Mouse (Mus musculus) CH12.LX (cell line): Measurements from ENCODE around the gene Asphd1. TPM values are rescaled to one million over a fixed set of nuclear protein-coding genes. Genes with fewer than 3 reads are reported as not detected.

Experiments
- DNase-seq: peaks from one replicate; pipeline ENCODE4 v3.0.0-alpha.2; 2013; ENCODE audit errors: extremely low read depth
- H3K27ac ChIP-seq: 2 replicates; pipeline ENCODE4 v1.5.1; 2012; ENCODE audit warnings: low read depth, mild to moderate bottlenecking, control low read depth, moderate library complexity; ENCODE audit not compliant: insufficient read depth
- H3K27me3 ChIP-seq: replicated peaks from 2 replicates; pipeline ENCODE3; 2012; ENCODE audit warnings: inconsistent platforms
- H3K36me3 ChIP-seq, 2 experiments: replicated peaks in 1 of 2; 2 replicates each; pipeline versions ENCODE3 to v1.6.1; 2012; ENCODE audit warnings: inconsistent platforms in 1 of 2, low read length in 1 of 2, mild to moderate bottlenecking in 1 of 2, mixed read lengths in 1 of 2, moderate library complexity in 1 of 2; ENCODE audit not compliant: control insufficient read depth in 1 of 2, insufficient read depth in 1 of 2
- H3K4me1 ChIP-seq, 2 experiments: 2 replicates each; pipeline ENCODE4 v1.6.1; 2012; ENCODE audit warnings: inconsistent platforms in 1 of 2, moderate library complexity in 1 of 2; ENCODE audit not compliant: insufficient read depth in 2 of 2, control insufficient read depth in 1 of 2
- H3K4me2 ChIP-seq: 2 replicates; pipeline ENCODE4 v1.6.1; 2012; ENCODE audit warnings: low read depth, mild to moderate bottlenecking, control low read depth; ENCODE audit not compliant: poor library complexity, insufficient read depth, severe bottlenecking
- H3K4me3 ChIP-seq, 3 experiments: fragments of 150-350 bp in 1 of 3; sonication (generic) in 1 of 3; replicated peaks in 1 of 3; 2 replicates each; pipeline versions ENCODE3 to v1.5.1; 2011 to 2012; ENCODE audit warnings: low read depth in 2 of 3, low read length in 2 of 3, mild to moderate bottlenecking in 2 of 3, moderate library complexity in 2 of 3, control low read depth in 1 of 3, improper control_type of control experiment in 1 of 3, inconsistent platforms in 1 of 3, mixed read lengths in 1 of 3; ENCODE audit not compliant: poor library complexity in 1 of 3
- H3K79me2 ChIP-seq: replicated peaks from 2 replicates; pipeline ENCODE4 v1.6.1; 2012; ENCODE audit warnings: mild to moderate bottlenecking, moderate library complexity; ENCODE audit not compliant: control insufficient read depth, poor library complexity, insufficient read depth, severe bottlenecking; ENCODE audit errors: extremely low read depth
- H3K9ac ChIP-seq: 2 replicates; pipeline ENCODE4 v1.6.1; 2012; ENCODE audit warnings: low read depth, mild to moderate bottlenecking, control low read depth, moderate library complexity; ENCODE audit not compliant: insufficient read depth
- H3K9me3 ChIP-seq: replicated peaks from 2 replicates; pipeline ENCODE3; 2012; ENCODE audit warnings: low read length, inconsistent platforms, mixed read lengths
- CHD2 ChIP-seq: IDR thresholded peaks from 2 replicates; pipeline ENCODE4 v1.6.1; 2011; ENCODE audit warnings: low read length, improper control_type of control experiment
- CTCF ChIP-seq, 2 experiments: IDR thresholded peaks in 1 of 2; conservative IDR thresholded peaks in 1 of 2; 2 replicates each; pipeline ENCODE4 v1.5.1; 2011 to 2012; ENCODE audit warnings: low read depth in 2 of 2, low read length in 2 of 2, improper control_type of control experiment in 1 of 2, inconsistent platforms in 1 of 2, mild to moderate bottlenecking in 1 of 2, moderate library complexity in 1 of 2
- E2F4 ChIP-seq: IDR thresholded peaks from 2 replicates; pipeline ENCODE4 v1.6.1; 2011; ENCODE audit warnings: low read depth, low read length, improper control_type of control experiment; ENCODE audit not compliant: insufficient replicate concordance
- ETS1 ChIP-seq: conservative IDR thresholded peaks from 2 replicates; pipeline ENCODE4 v1.6.1; 2012; ENCODE audit warnings: low read depth, mild to moderate bottlenecking, inconsistent platforms, low read length, improper control_type of control experiment, moderate library complexity
- GABPA ChIP-seq: IDR thresholded peaks from 2 replicates; pipeline ENCODE4 v1.6.1; 2012; ENCODE audit warnings: low read depth, low read length, improper control_type of control experiment, inconsistent platforms; ENCODE audit not compliant: insufficient replicate concordance
- HCFC1 ChIP-seq: IDR thresholded peaks from 2 replicates; pipeline ENCODE4 v1.6.1; 2012; ENCODE audit warnings: low read depth, mild to moderate bottlenecking, inconsistent platforms, low read length, improper control_type of control experiment
- KAT2A ChIP-seq: IDR thresholded peaks from 2 replicates; pipeline ENCODE4 v1.6.1; 2012; ENCODE audit warnings: low read length, improper control_type of control experiment, inconsistent platforms; ENCODE audit not compliant: insufficient replicate concordance
- MAFK ChIP-seq: IDR thresholded peaks from 2 replicates; pipeline ENCODE4 v1.6.1; 2011; ENCODE audit warnings: low read length, improper control_type of control experiment; ENCODE audit not compliant: insufficient replicate concordance
- MEF2A ChIP-seq: IDR thresholded peaks from 2 replicates; pipeline ENCODE4 v1.6.1; 2014; ENCODE audit warnings: low read depth, mild to moderate bottlenecking, inconsistent platforms, low read length, improper control_type of control experiment, borderline replicate concordance
- MYC ChIP-seq: IDR thresholded peaks from 2 replicates; pipeline ENCODE4 v1.6.1; 2011; ENCODE audit warnings: low read depth, mild to moderate bottlenecking, improper control_type of control experiment, low read length
- NELFE ChIP-seq: IDR thresholded peaks from 2 replicates; pipeline ENCODE4 v1.6.1; 2011; ENCODE audit warnings: low read depth, low read length, improper control_type of control experiment
- NRF1 ChIP-seq: IDR thresholded peaks from 2 replicates; pipeline ENCODE4 v1.6.1; 2014; ENCODE audit warnings: low read depth, mild to moderate bottlenecking, inconsistent platforms, low read length, improper control_type of control experiment, moderate library complexity
- PAX5 ChIP-seq: IDR thresholded peaks from 2 replicates; pipeline ENCODE4 v1.6.1; 2012; ENCODE audit warnings: low read length, inconsistent platforms, mixed read lengths
- RAD21 ChIP-seq: IDR thresholded peaks from 2 replicates; pipeline ENCODE4 v1.6.1; 2011; ENCODE audit warnings: low read depth, mild to moderate bottlenecking, low read length, improper control_type of control experiment, moderate library complexity
- SIN3A ChIP-seq: IDR thresholded peaks from 2 replicates; pipeline ENCODE4 v1.6.1; 2012; ENCODE audit warnings: low read length, improper control_type of control experiment, inconsistent platforms
- SMC3 ChIP-seq: IDR thresholded peaks from 2 replicates; pipeline ENCODE4 v1.6.1; 2011; ENCODE audit warnings: low read depth, low read length, improper control_type of control experiment
- ZKSCAN1 ChIP-seq: IDR thresholded peaks from 2 replicates; pipeline ENCODE4 v1.6.1; 2012; ENCODE audit warnings: low read depth, inconsistent platforms, low read length, improper control_type of control experiment, borderline replicate concordance
- dilution Hi-C: fragments of 300-500 bp; cut with MboI; formaldehyde crosslinking; loops from 2 replicates; pipeline ENCODE4 v1.14.3; 2020; ENCODE audit warnings: low sequenced_read_pairs; ENCODE audit not compliant: extremely low pct_unique_long_range_greater_than_20kb, extremely low pct_ligation_motif_present
- in situ Hi-C: fragments of 300-500 bp; cut with MboI; formaldehyde crosslinking; loops from 3 replicates; pipeline ENCODE4 v1.14.3; 2019; ENCODE audit warnings: low sequenced_read_pairs, low pct_ligation_motif_present, low pct_unique_long_range_greater_than_20kb, mixed read lengths
- polyA plus RNA-seq: library from polyadenylated mRNA; unstranded; fragments of >175 nt; gene quantifications from 2 replicates; pipeline ENCODE4 v1.2.1, GENCODE M21; 2012; ENCODE audit warnings: low read depth; ENCODE audit not compliant: insufficient read length
- total RNA-seq, 2 experiments: library from RNA; depleted of rRNA; stranded (reverse); fragments of 300-350 nt in 1 of 2; fragments of >200 nt in 1 of 2; gene quantifications; 2 replicates each; pipeline ENCODE4 v1.2.3; 2012 to 2014

Asphd1 gene
- total and polyA plus RNA-seq, 3 experiments = 0.08 to 1.8 TPM; not detected in 1

GRCm38 (mm10) chr7:126928384-126929037, 20.9 kb downstream of the Asphd1 start, which contains the start of gene Kctd13 (continued):
- TF ChIP-seq NELFE (peak; percentile 81), GABPA (no peak), MEF2A (no peak), E2F4 (no peak), HCFC1 (peak; percentile 37; the same call in 1 of the 2 replicates), ZKSCAN1 (no peak), MYC (no peak), MAFK (no peak)

DNA sequence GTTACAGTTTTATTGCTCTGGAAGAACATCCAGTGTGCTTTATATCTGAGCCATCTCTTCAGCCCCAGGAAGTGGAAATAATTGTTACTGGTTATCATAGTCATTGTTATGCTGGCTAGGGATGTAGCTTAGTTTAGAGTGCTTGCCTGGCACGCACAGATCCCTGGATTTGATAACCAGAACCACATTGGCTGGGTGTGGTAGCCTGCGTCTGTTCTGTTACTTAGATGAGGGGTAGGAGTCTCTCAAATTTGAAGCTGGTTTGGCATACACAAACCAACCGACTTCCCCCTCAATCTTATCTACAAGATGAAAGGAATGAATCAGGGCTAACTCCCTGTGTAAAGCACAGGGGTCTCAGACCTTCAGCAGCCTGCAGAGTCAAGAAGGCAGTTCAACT, 23.1 kb downstream of the Asphd1 start:
- peaks cover 19% of the 10 kb centered on the region for H3K79me2 ChIP-seq
- H3K4me1 ChIP-seq = peaks cover 10 to 24% of the 10 kb centered on the region in 2 experiments; a peak in 3 of 4 replicates
- in situ Hi-C loops (no loop called here), dilution Hi-C loops (no loop called here)
- peaks cover 0 to 13% of the 10 kb centered on the region in 2 experiments for H3K36me3 ChIP-seq
- no peaks in the 10 kb centered on the region for H3K9me3 ChIP-seq
- H3K9ac ChIP-seq = no peak overlapping the region
- DNase-seq = no peak
- no peak overlapping the region for H3K4me2 ChIP-seq
- TF ChIP-seq ETS1 (no peak), SIN3A (no peak), ZKSCAN1 (no peak), PAX5 (no peak), RAD21 (no peak)
- no peak overlapping the region for H3K4me3 ChIP-seq
- H3K27me3 ChIP-seq = no peaks in the 10 kb centered on the region
- no peak overlapping the region for H3K27ac ChIP-seq

- H3K27ac ChIP-seq = no peak overlapping the region
- peaks cover 2% of the 10 kb centered on the region; the same call in 1 of the 2 replicates for H3K79me2 ChIP-seq
- TF ChIP-seq CTCF (conservative IDR thresholded peaks at IDR 0.05 in 1 of 2, IDR thresholded peaks at IDR 0.05 in 1 of 2; ENCODE audit: low read depth in 2 of 2, low read length in 2 of 2) (no peak), MEF2A (no peak), KAT2A (no peak), SMC3 (no peak), NRF1 (no peak), CHD2 (no peak)
- no peak overlapping the region for H3K9ac ChIP-seq
- no peaks in the 10 kb centered on the region for H3K9me3 ChIP-seq
- no peak for DNase-seq
- H3K4me3 ChIP-seq = no peak overlapping the region
- no peak overlapping the region for H3K4me2 ChIP-seq
- dilution Hi-C loops (no loop called here), in situ Hi-C loops (no loop called here)
- no peaks in the 10 kb centered on the region for H3K27me3 ChIP-seq
- no peaks in the 10 kb centered on the region for H3K36me3 ChIP-seq
- peaks cover 4 to 8% of the 10 kb centered on the region in 2 experiments; a peak in 2 of 4 replicates for H3K4me1 ChIP-seq
Observed at GRCm38 (mm10) chr7:126923999-126924398, 25.4 kb downstream of the Asphd1 start.
